Mouse (Mus musculus): ENCODE measurements around the gene Mylip. TPM values are rescaled to one million over a fixed set of nuclear protein-coding genes. Genes with fewer than 3 reads are reported as not detected.

Mylip gene
- polyA plus RNA-seq, 1 experiment from 2014 or later: 10.5 TPM

GRCm38 (mm10) chr13:45410936-45411335 lies 21.4 kb downstream of the Mylip start:
- H3K36me3 ChIP-seq: peaks cover 18% of the 10 kb centered on the region
- H3K4me3 ChIP-seq: no peak overlapping the region
- no peak overlapping the region for H3K27ac ChIP-seq (replicated peaks)
- no peak overlapping the region for H3K9ac ChIP-seq (replicated peaks)
- H3K9me3 ChIP-seq: no peaks in the 10 kb centered on the region
- no peak overlapping the region for H3K4me2 ChIP-seq (replicated peaks)
- ATAC-seq (ENCODE audit: low FRiP score, low read depth): no peak
- no peaks in the 10 kb centered on the region for H3K27me3 ChIP-seq
- WGBS: 91% methylated on average over 4 of the region's 4 CpGs
- H3K4me1 ChIP-seq: 0 out of 2 replicates have a peak, but pooled peaks cover 4% of the 10 kb centered on the region

GRCm38 (mm10) chr13:45413066-45413465 lies 23.5 kb downstream of the Mylip start:
- Histone ChIP-seq H3K4me2 (replicated peaks) (no peak overlapping the region), H3K4me1 (peaks cover 16% of the 10 kb centered on the region), H3K36me3 (peaks cover 12% of the 10 kb centered on the region), H3K27me3 (0 out of 2 replicates have a peak, but pooled peaks cover 6% of the 10 kb centered on the region), H3K9me3 (no peaks in the 10 kb centered on the region), H3K27ac (replicated peaks) (no peak overlapping the region), H3K4me3 (no peak overlapping the region), H3K9ac (replicated peaks) (no peak overlapping the region)
- no peak for ATAC-seq (ENCODE audit: low FRiP score, low read depth)
- WGBS: 91% methylated on average over 1 of the region's 1 CpGs

GRCm38 (mm10) chr13:45414031-45414430 lies 24.5 kb downstream of the Mylip start:
- Histone ChIP-seq H3K27me3 (0 out of 2 replicates have a peak, but pooled peaks cover 6% of the 10 kb centered on the region), H3K9ac (replicated peaks) (no peak overlapping the region), H3K36me3 (peaks cover 4% of the 10 kb centered on the region), H3K4me3 (no peak overlapping the region), H3K9me3 (no peaks in the 10 kb centered on the region), H3K4me1 (peaks cover 19% of the 10 kb centered on the region), H3K27ac (replicated peaks) (no peak overlapping the region), H3K4me2 (replicated peaks) (no peak overlapping the region)
- WGBS: 65% methylated on average over 9 of the region's 9 CpGs
- no peak for ATAC-seq (ENCODE audit: low FRiP score, low read depth)

GRCm38 (mm10) chr13:45416621-45417057 lies 27.1 kb downstream of the Mylip start:
- no peak for ATAC-seq (ENCODE audit: low FRiP score, low read depth)
- Histone ChIP-seq H3K4me3 (peak overlapping the region; percentile 5; the same call in 1 of the 2 replicates), H3K36me3 (no peaks in the 10 kb centered on the region; the same call in 1 of the 2 replicates), H3K27me3 (0 out of 2 replicates have a peak, but pooled peaks cover 6% of the 10 kb centered on the region), H3K27ac (replicated peaks) (peak overlapping the region; percentile 30; the same call in 1 of the 2 replicates), H3K4me2 (replicated peaks) (peak overlapping the region; percentile 35), H3K9ac (replicated peaks) (no peak overlapping the region), H3K9me3 (no peaks in the 10 kb centered on the region), H3K4me1 (peaks cover 23% of the 10 kb centered on the region)
- WGBS: 30% methylated on average over 14 of the region's 14 CpGs

GRCm38 (mm10) chr13:45418986-45419385 lies 29.4 kb downstream of the Mylip start:
- 0 out of 2 replicates have a peak, but pooled peaks cover 6% of the 10 kb centered on the region for H3K27me3 ChIP-seq
- H3K36me3 ChIP-seq: no peaks in the 10 kb centered on the region
- no peaks in the 10 kb centered on the region for H3K9me3 ChIP-seq
- H3K4me1 ChIP-seq: peaks cover 23% of the 10 kb centered on the region
- no peak overlapping the region for H3K4me2 ChIP-seq (replicated peaks)
- no peak for ATAC-seq (ENCODE audit: low FRiP score, low read depth)
- H3K4me3 ChIP-seq: no peak overlapping the region
- H3K9ac ChIP-seq (replicated peaks): no peak overlapping the region
- WGBS: 49% methylated on average over 12 of the region's 12 CpGs
- H3K27ac ChIP-seq (replicated peaks): no peak overlapping the region; the same call in 1 of the 2 replicates

GRCm38 (mm10) chr13:45422251-45422650 lies 32.7 kb downstream of the Mylip start:
- Histone ChIP-seq H3K4me1 (peaks cover 12% of the 10 kb centered on the region), H3K4me2 (replicated peaks) (no peak overlapping the region), H3K27ac (replicated peaks) (no peak overlapping the region), H3K9ac (replicated peaks) (no peak overlapping the region), H3K4me3 (no peak overlapping the region), H3K36me3 (no peaks in the 10 kb centered on the region), H3K9me3 (no peaks in the 10 kb centered on the region), H3K27me3 (0 out of 2 replicates have a peak, but pooled peaks cover 6% of the 10 kb centered on the region)
- ATAC-seq (ENCODE audit: low FRiP score, low read depth): no peak
- 89% methylated on average over 13 of the region's 13 CpGs for WGBS

- Histone ChIP-seq H3K4me1 (peaks cover 7% of the 10 kb centered on the region), H3K4me2 (replicated peaks) (no peak overlapping the region), H3K9me3 (no peaks in the 10 kb centered on the region), H3K4me3 (no peak overlapping the region), H3K36me3 (no peaks in the 10 kb centered on the region), H3K9ac (replicated peaks) (no peak overlapping the region), H3K27ac (replicated peaks) (no peak overlapping the region), H3K27me3 (0 out of 2 replicates have a peak, but pooled peaks cover 4% of the 10 kb centered on the region)
- ATAC-seq (ENCODE audit: low FRiP score, low read depth): no peak
- WGBS: 88% methylated on average over 5 of the region's 5 CpGs
These were observed 33.2 kb downstream of the Mylip start for GRCm38 (mm10) chr13:45422709-45423108.

- no peak for ATAC-seq (ENCODE audit: low FRiP score, low read depth)
- H3K36me3 ChIP-seq: no peaks in the 10 kb centered on the region
These were observed 34.4 kb downstream of the Mylip start for GRCm38 (mm10) chr13:45423905-45424304.

GRCm38 (mm10) chr13:45429239-45429638 lies 39.7 kb downstream of the Mylip start:
- Histone ChIP-seq H3K27ac (replicated peaks) (no peak overlapping the region), H3K4me2 (replicated peaks) (no peak overlapping the region), H3K9ac (replicated peaks) (no peak overlapping the region), H3K4me3 (no peak overlapping the region), H3K36me3 (no peaks in the 10 kb centered on the region), H3K27me3 (no peaks in the 10 kb centered on the region), H3K4me1 (peaks cover 7% of the 10 kb centered on the region; the same call in 1 of the 2 replicates), H3K9me3 (no peaks in the 10 kb centered on the region)
- 38% methylated on average over 11 of the region's 11 CpGs for WGBS
- no peak for ATAC-seq (ENCODE audit: low FRiP score, low read depth)

More at GRCm38 (mm10) chr13:45423905-45424304, 34.4 kb downstream of the Mylip start:
- H3K9me3 ChIP-seq: no peaks in the 10 kb centered on the region
- H3K27me3 ChIP-seq: no peaks in the 10 kb centered on the region
- no peak overlapping the region for H3K27ac ChIP-seq (replicated peaks)
- no peak overlapping the region for H3K9ac ChIP-seq (replicated peaks)
- H3K4me2 ChIP-seq (replicated peaks): no peak overlapping the region
- peaks cover 6% of the 10 kb centered on the region for H3K4me1 ChIP-seq
- no peak overlapping the region for H3K4me3 ChIP-seq
- 86% methylated on average over 5 of the region's 5 CpGs for WGBS

GRCm38 (mm10) chr13:45437134-45437533 lies 47.6 kb downstream of the Mylip start:
- Histone ChIP-seq H3K9ac (replicated peaks) (no peak overlapping the region), H3K4me3 (no peak overlapping the region), H3K4me1 (no peaks in the 10 kb centered on the region), H3K4me2 (replicated peaks) (no peak overlapping the region), H3K27ac (replicated peaks) (no peak overlapping the region), H3K36me3 (no peaks in the 10 kb centered on the region), H3K27me3 (peaks cover 5% of the 10 kb centered on the region; the same call in 1 of the 2 replicates), H3K9me3 (no peaks in the 10 kb centered on the region)
- WGBS: 93% methylated on average over 9 of the region's 9 CpGs
- ATAC-seq (ENCODE audit: low FRiP score, low read depth): no peak

GRCm38 (mm10) chr13:45438853-45439252 lies 49.3 kb downstream of the Mylip start:
- no peak for ATAC-seq (ENCODE audit: low FRiP score, low read depth)
- Histone ChIP-seq H3K9ac (replicated peaks) (no peak overlapping the region), H3K36me3 (no peaks in the 10 kb centered on the region), H3K9me3 (no peaks in the 10 kb centered on the region), H3K4me2 (replicated peaks) (no peak overlapping the region), H3K27me3 (peaks cover 5% of the 10 kb centered on the region; the same call in 1 of the 2 replicates), H3K4me1 (no peaks in the 10 kb centered on the region), H3K27ac (replicated peaks) (no peak overlapping the region), H3K4me3 (no peak overlapping the region)
- WGBS: 91% methylated on average over 6 of the region's 6 CpGs

- no peak overlapping the region for H3K4me3 ChIP-seq
- H3K27me3 ChIP-seq: peaks cover 5% of the 10 kb centered on the region; the same call in 1 of the 2 replicates
- no peak for ATAC-seq (ENCODE audit: low FRiP score, low read depth)
- 90% methylated on average over 5 of the region's 5 CpGs for WGBS
- H3K4me1 ChIP-seq: peaks cover 7% of the 10 kb centered on the region; the same call in 1 of the 2 replicates
- H3K9ac ChIP-seq (replicated peaks): no peak overlapping the region
- no peaks in the 10 kb centered on the region for H3K9me3 ChIP-seq
- no peak overlapping the region for H3K27ac ChIP-seq (replicated peaks)
- H3K36me3 ChIP-seq: no peaks in the 10 kb centered on the region
- H3K4me2 ChIP-seq (replicated peaks): no peak overlapping the region
These were observed 50.7 kb downstream of the Mylip start for GRCm38 (mm10) chr13:45440226-45440625.

All from midbrain, embryonic 12.5 days (tissue).